Mouse (Mus musculus) kidney, embryonic 16.5 days (tissue): Measurements from ENCODE around the gene Mettl16. TPM values are rescaled to one million over a fixed set of nuclear protein-coding genes. Genes with fewer than 3 reads are reported as not detected.

Experiments
- ATAC-seq: fragments of 200-750 bp; cut with Nextera tagmentation; 2 replicates; pipeline ENCODE4 v1.8.0; 2017; ENCODE audit warnings: moderate TSS enrichment; ENCODE audit not compliant: low FRiP score, low TSS enrichment
- H3K27ac ChIP-seq: fragments of 300-500 bp; sonication (generic); 2 replicates; pipeline ENCODE4 v1.5.1; 2014; ENCODE audit warnings: low read length
- H3K27me3 ChIP-seq: fragments of 300-500 bp; sonication (generic); 2 replicates; pipeline ENCODE4 v1.6.1; 2014; ENCODE audit warnings: low read length, control low read depth, mixed read lengths; ENCODE audit not compliant: insufficient read depth
- H3K36me3 ChIP-seq: fragments of 300-500 bp; sonication (generic); 2 replicates; pipeline ENCODE4 v1.6.1; 2014; ENCODE audit warnings: low read length, control low read depth, mixed read lengths; ENCODE audit not compliant: insufficient read depth
- H3K4me1 ChIP-seq: fragments of 300-500 bp; sonication (generic); 2 replicates; pipeline ENCODE4 v1.6.1; 2014; ENCODE audit warnings: low read length, control low read depth, mixed read lengths; ENCODE audit not compliant: insufficient read depth
- H3K4me2 ChIP-seq: fragments of 300-500 bp; sonication (generic); replicated peaks from 2 replicates; pipeline ENCODE4 v1.6.1; 2014; ENCODE audit warnings: low read depth, low read length
- H3K4me3 ChIP-seq: fragments of 300-500 bp; sonication (generic); 2 replicates; pipeline ENCODE4 v1.5.1; 2014; ENCODE audit warnings: mild to moderate bottlenecking, low read length
- H3K9ac ChIP-seq: fragments of 300-500 bp; sonication (generic); replicated peaks from 2 replicates; pipeline ENCODE4 v1.6.1; 2014; ENCODE audit warnings: low read length
- H3K9me3 ChIP-seq: fragments of 300-500 bp; sonication (generic); 2 replicates; pipeline ENCODE4 v1.6.1; 2016; ENCODE audit warnings: low read length, control low read depth
- WGBS: fragments of 180-500 bp; shearing (Covaris S2); extraction: QIAGEN DNeasy Blood & Tissue Kit; methylation state at CpG from one replicate; pipeline ENCODE4 v1.1.7; 2014; 5-methylcytosine and 5-hydroxymethylcytosine counted together
- polyA plus RNA-seq: library from polyadenylated mRNA; unstranded; fragments of >200 nt; fragmentation: Nextera tagmentation; extraction: Ambion mirVana; gene quantifications from 2 replicates; pipeline ENCODE4 v1.2.1, GENCODE M21; 2015

The Mettl16 gene
- polyA plus RNA-seq, 1 experiment from 2014 or later = 53.3 TPM

DNA sequence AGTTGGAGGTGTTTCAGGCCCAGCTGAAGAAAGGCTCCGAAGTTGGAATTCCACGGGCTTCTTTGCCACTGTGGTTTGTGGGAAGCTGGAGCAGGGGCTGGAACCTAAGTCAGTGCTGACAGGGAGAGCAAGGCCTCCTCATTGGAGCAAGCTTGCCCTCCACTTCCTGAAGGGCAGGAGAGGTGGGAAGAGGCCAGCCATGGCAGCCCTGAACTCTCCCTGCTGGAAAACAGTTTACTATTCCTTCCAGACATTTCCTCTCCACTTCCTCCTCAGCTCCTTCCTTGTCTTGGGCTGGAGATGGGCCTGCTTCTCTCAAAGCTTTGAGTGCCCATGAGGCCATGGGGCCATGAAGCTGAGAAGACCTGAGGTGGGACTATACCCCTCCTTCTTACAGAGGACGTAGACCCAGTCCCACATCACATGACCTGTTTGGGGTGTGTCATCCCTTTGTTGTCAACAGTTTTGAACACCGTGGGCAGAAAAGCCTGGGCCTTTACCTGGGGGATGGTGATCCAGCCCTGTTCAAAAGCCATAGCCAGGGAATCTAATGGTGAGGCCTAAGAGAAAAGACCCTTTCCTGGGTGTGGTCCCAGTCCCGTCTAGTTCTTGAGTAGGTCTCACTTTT, 64.1 kb downstream of the Mettl16 start:
- no peaks in the 10 kb centered on the region for H3K36me3 ChIP-seq
- H3K4me2 ChIP-seq = no peak overlapping the region
- no peak overlapping the region for H3K4me3 ChIP-seq
- 43% methylated on average over 5 of the region's 5 CpGs for WGBS
- no peak overlapping the region for H3K9ac ChIP-seq
- peak overlapping the region; percentile 39 for H3K27ac ChIP-seq
- H3K27me3 ChIP-seq = no peaks in the 10 kb centered on the region
- H3K4me1 ChIP-seq = peaks cover 43% of the 10 kb centered on the region
- no peak for ATAC-seq
- H3K9me3 ChIP-seq = no peaks in the 10 kb centered on the region

DNA sequence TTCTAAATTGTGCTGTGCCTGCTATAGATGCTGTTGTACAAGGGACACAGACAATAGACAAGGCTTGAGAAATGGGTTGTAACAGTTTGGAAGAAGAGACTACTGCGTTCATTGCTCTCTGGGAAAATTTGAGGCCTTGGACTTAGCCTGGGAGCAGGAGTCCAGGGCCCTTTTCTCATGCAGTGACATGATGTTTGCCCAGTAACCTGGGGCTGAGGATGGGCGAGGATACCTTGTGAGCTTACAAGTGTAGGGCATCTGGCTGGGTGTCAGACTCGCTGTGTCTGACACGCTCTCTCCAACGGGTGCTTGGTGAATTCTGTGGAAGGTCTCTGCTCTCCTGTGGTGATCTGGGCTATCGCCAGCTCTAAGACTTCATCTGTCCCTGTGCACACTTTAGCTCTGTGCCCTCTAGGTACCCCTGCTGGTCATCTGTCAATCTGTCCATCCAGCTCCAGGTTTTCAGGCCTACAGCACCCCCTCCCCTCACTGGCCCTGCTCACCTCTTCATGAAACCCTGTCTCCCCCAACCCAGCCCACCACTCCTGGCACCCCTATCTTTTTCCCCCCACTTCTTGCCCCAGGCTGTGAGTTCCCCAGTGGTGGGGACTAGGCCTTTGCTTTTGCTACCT, 65.1 kb downstream of the Mettl16 start:
- Histone ChIP-seq H3K4me3 (no peak overlapping the region), H3K27ac (no peak overlapping the region), H3K36me3 (no peaks in the 10 kb centered on the region), H3K4me2 (no peak overlapping the region), H3K9ac (no peak overlapping the region), H3K27me3 (no peaks in the 10 kb centered on the region), H3K4me1 (peaks cover 53% of the 10 kb centered on the region), H3K9me3 (no peaks in the 10 kb centered on the region)
- WGBS = 91% methylated on average over 6 of the region's 6 CpGs
- ATAC-seq = no peak

GRCm38 (mm10) chr11:74836225-74837055, 65.8 kb downstream of the Mettl16 start:
- WGBS = 92% methylated on average over 22 of the region's 22 CpGs
- Histone ChIP-seq H3K36me3 (no peaks in the 10 kb centered on the region), H3K9ac (no peak overlapping the region), H3K9me3 (no peaks in the 10 kb centered on the region), H3K27ac (no peak overlapping the region), H3K4me1 (peaks cover 60% of the 10 kb centered on the region), H3K27me3 (no peaks in the 10 kb centered on the region), H3K4me2 (no peak overlapping the region), H3K4me3 (no peak overlapping the region)
- no peak for ATAC-seq

DNA sequence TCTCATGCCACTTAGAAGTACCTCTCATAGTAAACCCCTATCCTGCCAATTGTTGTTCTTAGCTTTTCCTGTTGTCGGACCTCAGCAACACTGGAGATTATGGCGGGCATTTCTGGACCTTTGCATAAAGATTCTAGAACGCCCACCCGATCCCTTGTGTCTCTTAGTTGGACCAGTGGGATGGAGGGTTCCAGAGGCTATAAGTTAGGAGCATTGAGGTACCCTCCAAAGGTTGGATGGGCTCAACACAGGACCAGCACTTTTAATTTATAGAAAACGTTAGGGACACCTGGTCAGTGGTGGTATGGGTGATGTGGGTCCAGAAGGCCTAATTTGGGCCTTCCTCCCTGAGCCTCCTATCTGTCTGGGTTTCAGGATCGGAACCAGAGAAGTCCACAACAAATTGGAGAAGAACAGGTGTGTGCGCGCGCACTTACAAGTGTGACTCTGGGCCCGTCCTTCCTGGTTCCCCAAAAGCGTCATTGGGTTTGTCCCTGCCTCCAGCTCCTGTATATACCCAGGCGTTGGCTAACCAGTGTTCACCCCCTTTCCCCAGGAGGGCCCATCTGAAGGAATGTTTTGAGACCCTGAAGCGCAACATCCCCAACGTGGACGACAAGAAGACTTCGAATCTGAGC, 66.5 kb downstream of the Mettl16 start:
- whole genome bisulfite sequencing = 53% methylated on average over 16 of the region's 16 CpGs
- peak overlapping the region; percentile 54 for H3K4me3 ChIP-seq
- no peak for ATAC-seq

GRCm38 (mm10) chr11:74837694-74838431, 67.2 kb downstream of the Mettl16 start:
- Histone ChIP-seq H3K9ac (peak overlapping the region; percentile 67), H3K4me1 (peaks cover 71% of the 10 kb centered on the region), H3K36me3 (peaks cover 6% of the 10 kb centered on the region; the same call in 1 of the 2 replicates), H3K4me2 (peak overlapping the region; percentile 71), H3K4me3 (peak overlapping the region; percentile 54), H3K9me3 (no peaks in the 10 kb centered on the region), H3K27ac (peak overlapping the region; percentile 96), H3K27me3 (no peaks in the 10 kb centered on the region)
- WGBS = under 1% methylated on average over 53 of the region's 54 CpGs
- ATAC-seq = peak; percentile 64

More for the DNA sequence above, 66.5 kb downstream of the Mettl16 start:
- H3K4me1 ChIP-seq = peaks cover 67% of the 10 kb centered on the region
- H3K27me3 ChIP-seq = no peaks in the 10 kb centered on the region
- peak overlapping the region; percentile 71 for H3K4me2 ChIP-seq
- H3K36me3 ChIP-seq = no peaks in the 10 kb centered on the region
- H3K9ac ChIP-seq = peak overlapping the region; percentile 67
- no peaks in the 10 kb centered on the region for H3K9me3 ChIP-seq
- peak overlapping the region; percentile 96 for H3K27ac ChIP-seq

DNA sequence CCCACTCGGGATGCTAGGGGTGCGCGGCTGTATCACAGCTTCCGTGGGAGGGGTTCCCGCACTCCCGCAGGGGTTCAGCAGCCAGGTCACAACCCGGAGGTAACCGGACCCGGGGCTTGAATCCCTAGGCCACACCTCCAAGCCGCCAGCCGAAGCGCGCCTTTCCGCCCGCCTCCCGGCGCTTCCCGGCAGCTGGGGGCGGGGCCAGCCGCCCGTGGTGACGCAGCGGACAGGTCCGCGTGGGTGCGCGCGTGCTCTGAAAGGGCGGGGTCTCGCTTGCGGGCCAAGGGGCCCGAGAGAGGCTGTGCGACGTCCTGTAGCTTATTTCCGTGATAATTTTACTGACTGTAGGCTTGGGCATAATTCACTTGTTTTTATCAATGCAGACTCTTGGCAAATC, 67.8 kb downstream of the Mettl16 start:
- H3K4me3 ChIP-seq = peak overlapping the region; percentile 54
- H3K4me1 ChIP-seq = peaks cover 70% of the 10 kb centered on the region
- H3K36me3 ChIP-seq = peaks cover 12% of the 10 kb centered on the region; the same call in 1 of the 2 replicates
- WGBS = under 1% methylated on average over 35 of the region's 35 CpGs
- peak overlapping the region; percentile 71 for H3K4me2 ChIP-seq
- ATAC-seq = peak; percentile 64
- no peaks in the 10 kb centered on the region for H3K27me3 ChIP-seq
- peak overlapping the region; percentile 96 for H3K27ac ChIP-seq
- no peaks in the 10 kb centered on the region for H3K9me3 ChIP-seq
- H3K9ac ChIP-seq = peak overlapping the region; percentile 67

DNA sequence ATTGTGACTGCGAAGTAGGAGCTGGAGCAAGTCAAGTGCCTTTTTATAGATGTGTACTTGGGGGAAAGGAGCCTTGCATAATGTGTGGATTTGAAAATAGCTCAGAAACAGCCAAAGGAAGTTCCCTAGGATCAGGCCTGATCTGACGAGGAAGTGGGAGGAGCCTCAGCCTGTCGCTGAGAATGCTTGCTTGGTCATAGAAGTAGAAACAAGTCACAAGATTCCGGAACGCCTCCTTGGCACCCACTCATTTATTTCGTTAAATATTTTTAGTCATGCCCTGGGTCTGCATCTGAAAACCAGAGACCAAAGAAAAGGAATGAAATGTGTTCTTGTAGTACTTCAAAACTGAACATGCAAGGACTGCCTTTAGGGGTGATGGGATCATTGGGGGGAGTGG, 68.3 kb downstream of the Mettl16 start:
- Histone ChIP-seq H3K27ac (peak overlapping the region; percentile 96), H3K36me3 (peaks cover 16% of the 10 kb centered on the region; the same call in 1 of the 2 replicates), H3K4me1 (peaks cover 65% of the 10 kb centered on the region), H3K9ac (no peak overlapping the region), H3K4me3 (peak overlapping the region; percentile 54; the same call in 1 of the 2 replicates), H3K4me2 (peak overlapping the region; percentile 71), H3K9me3 (no peaks in the 10 kb centered on the region), H3K27me3 (no peaks in the 10 kb centered on the region)
- no peak for ATAC-seq
- WGBS = 22% methylated on average over 6 of the region's 6 CpGs

DNA sequence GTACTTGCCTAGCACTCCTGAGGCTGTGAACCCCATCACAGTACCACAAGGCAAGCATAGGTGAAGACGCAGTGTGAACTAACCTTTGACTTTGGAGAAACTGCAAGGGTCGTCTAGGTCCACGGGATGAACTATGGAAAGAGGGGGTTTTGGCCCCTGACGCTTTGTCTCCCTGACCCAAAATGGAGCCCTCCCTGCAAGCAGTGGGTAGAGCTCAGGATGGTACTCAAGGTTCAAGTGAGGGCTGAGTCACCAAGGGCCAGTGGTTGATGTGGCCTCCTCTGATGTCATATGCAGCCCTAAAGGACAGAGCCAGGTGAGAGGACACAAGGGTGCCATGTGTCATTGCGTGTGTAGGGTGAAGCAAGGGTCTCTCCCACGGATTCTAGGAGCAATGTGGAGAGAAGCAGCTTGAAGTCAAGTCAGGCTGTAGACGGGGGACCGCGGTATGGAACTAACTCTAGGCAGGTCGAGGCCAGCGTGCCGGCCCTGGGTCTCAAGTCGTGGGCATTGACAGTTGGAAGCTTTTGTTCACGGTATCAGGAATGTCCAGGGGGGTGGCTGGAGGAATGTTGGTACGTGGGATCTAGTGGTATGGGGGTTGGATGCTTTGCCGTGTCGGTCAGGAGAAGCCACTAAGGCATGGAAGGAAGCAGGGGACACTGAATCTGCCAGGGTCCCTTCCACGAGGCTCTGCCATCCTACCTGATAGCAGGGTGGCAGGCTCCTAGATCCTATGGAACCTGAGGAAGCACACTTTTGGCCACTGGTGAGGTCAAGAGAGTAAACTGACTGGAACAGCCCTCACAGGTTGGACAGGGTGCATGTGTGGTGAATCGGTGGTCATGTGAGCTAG, 69.5 kb downstream of the Mettl16 start:
- 92% methylated on average over 19 of the region's 19 CpGs for WGBS
- no peak for ATAC-seq
- H3K4me1 ChIP-seq = peaks cover 54% of the 10 kb centered on the region

More for the DNA sequence above, 69.5 kb downstream of the Mettl16 start:
- H3K27me3 ChIP-seq = no peaks in the 10 kb centered on the region
- peaks cover 23% of the 10 kb centered on the region for H3K36me3 ChIP-seq
- H3K9me3 ChIP-seq = no peaks in the 10 kb centered on the region
- no peak overlapping the region for H3K4me2 ChIP-seq
- no peak overlapping the region for H3K27ac ChIP-seq
- H3K4me3 ChIP-seq = no peak overlapping the region
- no peak overlapping the region for H3K9ac ChIP-seq
